Mouse (Mus musculus) kidney, postnatal 0 days (tissue): Measurements from ENCODE around the gene Gmppb. TPM values are rescaled to one million over a fixed set of nuclear protein-coding genes. Genes with fewer than 3 reads are reported as not detected.

Experiments used
- ATAC-seq: fragments of 200-750 bp; cut with Nextera tagmentation; replicated peaks from 2 replicates; pipeline ENCODE4 v1.8.0; 2017; ENCODE audit warnings: low read depth, moderate number of reproducible peaks, moderate TSS enrichment, moderate library complexity; ENCODE audit not compliant: low FRiP score
- DNase-seq: peaks from one replicate; pipeline ENCODE4 v3.0.0-alpha.2; 2016; ENCODE audit warnings: low spot score
- H3K27ac ChIP-seq: fragments of 300-500 bp; sonication (generic); 2 replicates; pipeline ENCODE4 v1.5.1; 2014; ENCODE audit warnings: mild to moderate bottlenecking
- H3K27me3 ChIP-seq: fragments of 300-500 bp; sonication (generic); 2 replicates; pipeline ENCODE4 v1.6.1; 2014; ENCODE audit warnings: low read length, mixed read lengths; ENCODE audit not compliant: insufficient read depth
- H3K36me3 ChIP-seq: fragments of 300-500 bp; sonication (generic); 2 replicates; pipeline ENCODE4 v1.6.1; 2014; ENCODE audit warnings: low read length, mixed read lengths; ENCODE audit not compliant: insufficient read depth
- H3K4me1 ChIP-seq: fragments of 300-500 bp; sonication (generic); replicated peaks from 2 replicates; pipeline ENCODE4 v1.6.1; 2014; ENCODE audit warnings: antibody characterized with exemption, low read length, mixed read lengths; ENCODE audit not compliant: insufficient read depth
- H3K4me2 ChIP-seq: fragments of 300-500 bp; sonication (generic); 2 replicates; pipeline ENCODE4 v1.6.1; 2014; ENCODE audit warnings: mild to moderate bottlenecking, low read length, moderate library complexity, mixed read lengths
- H3K4me3 ChIP-seq: fragments of 300-500 bp; sonication (generic); replicated peaks from 2 replicates; pipeline ENCODE4 v1.5.1; 2014; ENCODE audit warnings: low read depth, low read length
- H3K9ac ChIP-seq: fragments of 300-500 bp; sonication (generic); 2 replicates; pipeline ENCODE4 v1.6.1; 2014; ENCODE audit warnings: low read depth, low read length
- H3K9me3 ChIP-seq: fragments of 300-500 bp; sonication (generic); replicated peaks from 2 replicates; pipeline ENCODE4 v1.6.1; 2016; ENCODE audit warnings: low read length, inconsistent platforms, mixed read lengths
- CTCF ChIP-seq: IDR thresholded peaks from 2 replicates; pipeline ENCODE4 v1.5.1; 2016; ENCODE audit warnings: antibody characterized with exemption, low read depth, mild to moderate bottlenecking, moderate library complexity
- WGBS: fragments of 180-500 bp; shearing (Covaris S2); extraction: QIAGEN DNeasy Blood & Tissue Kit; methylation state at CpG from one replicate; pipeline ENCODE4 v1.1.7; 2014; 5-methylcytosine and 5-hydroxymethylcytosine counted together
- polyA plus RNA-seq: library from polyadenylated mRNA; unstranded; fragments of >200 nt; fragmentation: Nextera tagmentation; extraction: Ambion mirVana; gene quantifications from 2 replicates; pipeline ENCODE4 v1.2.1, GENCODE M21; 2015

The Gmppb gene
- 23.2 and 27.2 TPM in 2 replicates for polyA plus RNA-seq

GRCm38 (mm10) chr9:108049016-108049455 lies at the start of gene Gmppb:
Gene Gmppb (plus strand): TSS chr9:108049242.
- Histone ChIP-seq H3K4me1 (peaks cover 14% of the 10 kb centered on the region; the same call in 1 of the 2 replicates), H3K36me3 (peaks cover 32% of the 10 kb centered on the region; the same call in 1 of the 2 replicates), H3K4me3 (peak within 1 kb of the TSS; percentile 55), H3K27ac (peak within 1 kb of the TSS; percentile 67), H3K4me2 (peak within 1 kb of the TSS; percentile 81), H3K27me3 (no peaks in the 10 kb centered on the region), H3K9ac (peak within 1 kb of the TSS; percentile 65), H3K9me3 (no peaks in the 10 kb centered on the region)
- under 1% methylated on average over 39 of the region's 39 CpGs for WGBS
- TF ChIP-seq CTCF: no peak
- DNase-seq: peak; percentile 99
- ATAC-seq: peak; percentile 92

GRCm38 (mm10) chr9:108001922-108002770 lies 46.9 kb upstream of the Gmppb start, which contains the start of gene Ip6k1:
Gene Ip6k1 (plus strand): TSS chr9:108002501.
- H3K27ac ChIP-seq: peak within 1 kb of the TSS; percentile 95
- no peaks in the 10 kb centered on the region for H3K36me3 ChIP-seq
- peaks cover 13% of the 10 kb centered on the region; the same call in 1 of the 2 replicates for H3K4me1 ChIP-seq
- ATAC-seq (peak; percentile 98), DNase-seq (peak; percentile 100)
- no peak for TF ChIP-seq CTCF
- H3K4me3 ChIP-seq: peak within 1 kb of the TSS; percentile 97
- H3K27me3 ChIP-seq: no peaks in the 10 kb centered on the region
- under 1% methylated on average over 51 of the region's 51 CpGs for WGBS
- peak within 1 kb of the TSS; percentile 92 for H3K4me2 ChIP-seq
- peak within 1 kb of the TSS; percentile 99 for H3K9ac ChIP-seq
- H3K9me3 ChIP-seq: no peaks in the 10 kb centered on the region

GRCm38 (mm10) chr9:108002778-108003530 lies 46.1 kb upstream of the Gmppb start:
- Histone ChIP-seq H3K36me3 (no peaks in the 10 kb centered on the region), H3K9me3 (no peaks in the 10 kb centered on the region), H3K27ac (peak overlapping the region; percentile 95), H3K4me1 (peaks cover 13% of the 10 kb centered on the region; the same call in 1 of the 2 replicates), H3K4me3 (peak overlapping the region; percentile 97), H3K27me3 (no peaks in the 10 kb centered on the region), H3K4me2 (peak overlapping the region; percentile 72), H3K9ac (peak overlapping the region; percentile 99)
- peak; percentile 48 for DNase-seq
- ATAC-seq: no peak; the same call in 1 of the 2 replicates
- under 1% methylated on average over 50 of the region's 50 CpGs for WGBS
- no peak for TF ChIP-seq CTCF

GRCm38 (mm10) chr9:108003531-108003890 lies 45.5 kb upstream of the Gmppb start:
- Histone ChIP-seq H3K27ac (peak overlapping the region; percentile 95; the same call in 1 of the 2 replicates), H3K4me3 (peak overlapping the region; percentile 97), H3K4me2 (peak overlapping the region; percentile 72), H3K9ac (peak overlapping the region; percentile 99), H3K4me1 (peaks cover 13% of the 10 kb centered on the region; the same call in 1 of the 2 replicates), H3K36me3 (no peaks in the 10 kb centered on the region), H3K9me3 (no peaks in the 10 kb centered on the region), H3K27me3 (no peaks in the 10 kb centered on the region)
- 8% methylated on average over 8 of the region's 8 CpGs for WGBS
- ATAC-seq (no peak), DNase-seq (peak; percentile 37)
- TF ChIP-seq CTCF: no peak

GRCm38 (mm10) chr9:108008041-108008440 lies 41.0 kb upstream of the Gmppb start:
- H3K9me3 ChIP-seq: no peaks in the 10 kb centered on the region
- no peak for TF ChIP-seq CTCF
- no peaks in the 10 kb centered on the region for H3K27me3 ChIP-seq
- DNase-seq: no peak
- no peak overlapping the region for H3K4me2 ChIP-seq
- 0 out of 2 replicates have a peak, but pooled peaks cover 5% of the 10 kb centered on the region for H3K4me1 ChIP-seq
- 84% methylated on average over 5 of the region's 5 CpGs for WGBS
- H3K9ac ChIP-seq: no peak overlapping the region
- no peak overlapping the region for H3K4me3 ChIP-seq
- H3K36me3 ChIP-seq: 0 out of 2 replicates have a peak, but pooled peaks cover 2% of the 10 kb centered on the region
- no peak for ATAC-seq
- H3K27ac ChIP-seq: no peak overlapping the region

- Histone ChIP-seq H3K9ac (no peak overlapping the region), H3K4me1 (no peaks in the 10 kb centered on the region), H3K27ac (no peak overlapping the region), H3K36me3 (0 out of 2 replicates have a peak, but pooled peaks cover 2% of the 10 kb centered on the region), H3K9me3 (no peaks in the 10 kb centered on the region), H3K27me3 (no peaks in the 10 kb centered on the region), H3K4me3 (no peak overlapping the region), H3K4me2 (no peak overlapping the region)
- TF ChIP-seq CTCF: no peak
- ATAC-seq: no peak
- no peak for DNase-seq
These were observed 38.7 kb upstream of the Gmppb start for GRCm38 (mm10) chr9:108010385-108010784.
